Mouse (Mus musculus) liver, postnatal 0 days (tissue): Measurements from ENCODE around the gene Tsku. TPM values are rescaled to one million over a fixed set of nuclear protein-coding genes. Genes with fewer than 3 reads are reported as not detected.
A peak's percentile ranks its signal among the peaks of the same experiment; 100 is the strongest.

Experiments used
- ATAC-seq: fragments of 200-750 bp; cut with Nextera tagmentation; 2 replicates; pipeline ENCODE4 v1.8.0; 2017; ENCODE audit warnings: mild to moderate bottlenecking, moderate library complexity
- DNase-seq: peaks from one replicate; pipeline ENCODE4 v3.0.0-alpha.2; 2016
- H3K27ac ChIP-seq: fragments of 300-500 bp; sonication (generic); 2 replicates; pipeline ENCODE4 v1.5.1; 2014; ENCODE audit warnings: antibody characterized with exemption, moderate library complexity, mild to moderate bottlenecking, low read depth
- H3K27me3 ChIP-seq: fragments of 300-500 bp; sonication (generic); 2 replicates; pipeline ENCODE4 v1.6.1; 2014; ENCODE audit warnings: low read length, control low read depth, mixed read lengths; ENCODE audit not compliant: insufficient read depth
- H3K36me3 ChIP-seq: fragments of 300-500 bp; sonication (generic); replicated peaks from 2 replicates; pipeline ENCODE4 v1.6.1; 2014; ENCODE audit warnings: mild to moderate bottlenecking, control low read depth, low read length, moderate library complexity, mixed read lengths; ENCODE audit not compliant: insufficient read depth
- H3K4me1 ChIP-seq: fragments of 300-500 bp; sonication (generic); 2 replicates; pipeline ENCODE4 v1.6.1; 2014; ENCODE audit warnings: antibody characterized with exemption, mild to moderate bottlenecking, control low read depth; ENCODE audit not compliant: insufficient read depth
- H3K4me2 ChIP-seq: fragments of 300-500 bp; sonication (generic); 2 replicates; pipeline ENCODE4 v1.6.1; 2014; ENCODE audit warnings: low read depth, mild to moderate bottlenecking, low read length, moderate library complexity, mixed read lengths
- H3K4me3 ChIP-seq: fragments of 300-500 bp; sonication (generic); 2 replicates; pipeline ENCODE4 v1.5.1; 2014; ENCODE audit warnings: low read depth, low read length
- H3K9ac ChIP-seq: fragments of 300-500 bp; sonication (generic); replicated peaks from 2 replicates; pipeline ENCODE4 v1.6.1; 2014; ENCODE audit warnings: mild to moderate bottlenecking, moderate library complexity
- H3K9me3 ChIP-seq: fragments of 300-500 bp; sonication (generic); 2 replicates; pipeline ENCODE4 v1.6.1; 2016; ENCODE audit warnings: mild to moderate bottlenecking, control low read depth, low read length, mixed read lengths
- CTCF ChIP-seq: sonication (generic); IDR thresholded peaks from 2 replicates; pipeline ENCODE4 v1.5.1; 2016; ENCODE audit warnings: antibody characterized with exemption, low read depth
- EP300 ChIP-seq: IDR thresholded peaks from 2 replicates; pipeline ENCODE4 v1.6.1; 2016; ENCODE audit warnings: antibody characterized with exemption, low read depth, mild to moderate bottlenecking
- WGBS: fragments of 180-500 bp; shearing (Covaris S2); extraction: QIAGEN DNeasy Blood & Tissue Kit; methylation state at CpG from one replicate; pipeline ENCODE4 v1.1.7; 2014; ENCODE audit not compliant: insufficient replicate concordance; 5-methylcytosine and 5-hydroxymethylcytosine counted together
- polyA plus RNA-seq: library from polyadenylated mRNA; unstranded; fragments of >200 nt; fragmentation: Nextera tagmentation; extraction: Ambion mirVana; gene quantifications from 2 replicates; pipeline ENCODE4 v1.2.1, GENCODE M21; 2015

Tsku gene
- polyA plus RNA-seq, 1 experiment from 2014 or later = 18.9 TPM

GRCm38 (mm10) chr7:98329651-98330374 is 31.3 kb downstream of the Tsku start:
- WGBS = 58% methylated on average over 7 of the region's 7 CpGs
- H3K4me1 ChIP-seq = peaks cover 32% of the 10 kb centered on the region

GRCm38 (mm10) chr7:98328311-98328710 is 32.8 kb downstream of the Tsku start:
- DNase-seq = no peak
- H3K9ac ChIP-seq = no peak overlapping the region
- 53% methylated on average over 2 of the region's 2 CpGs for WGBS
- H3K27ac ChIP-seq = no peak overlapping the region
- H3K36me3 ChIP-seq = no peaks in the 10 kb centered on the region
- H3K4me3 ChIP-seq = no peak overlapping the region
- ATAC-seq = no peak
- H3K4me1 ChIP-seq = peaks cover 34% of the 10 kb centered on the region
- no peak for TF ChIP-seq EP300
- no peak for TF ChIP-seq CTCF
- H3K27me3 ChIP-seq = no peaks in the 10 kb centered on the region
- H3K4me2 ChIP-seq = no peak overlapping the region
- no peaks in the 10 kb centered on the region for H3K9me3 ChIP-seq

More at GRCm38 (mm10) chr7:98329651-98330374, 31.3 kb downstream of the Tsku start:
- DNase-seq (no peak), ATAC-seq (peak; percentile 100)
- peak overlapping the region; percentile 35 for H3K27ac ChIP-seq
- no peaks in the 10 kb centered on the region for H3K27me3 ChIP-seq
- no peaks in the 10 kb centered on the region for H3K36me3 ChIP-seq
- H3K9ac ChIP-seq = 0 out of 2 replicates have a peak overlapping the region, but pooled peaks have one; percentile 0
- no peaks in the 10 kb centered on the region for H3K9me3 ChIP-seq
- peak; percentile 86 for TF ChIP-seq EP300
- no peak for TF ChIP-seq CTCF
- no peak overlapping the region for H3K4me3 ChIP-seq
- peak overlapping the region; percentile 27; the same call in 1 of the 2 replicates for H3K4me2 ChIP-seq

DNA sequence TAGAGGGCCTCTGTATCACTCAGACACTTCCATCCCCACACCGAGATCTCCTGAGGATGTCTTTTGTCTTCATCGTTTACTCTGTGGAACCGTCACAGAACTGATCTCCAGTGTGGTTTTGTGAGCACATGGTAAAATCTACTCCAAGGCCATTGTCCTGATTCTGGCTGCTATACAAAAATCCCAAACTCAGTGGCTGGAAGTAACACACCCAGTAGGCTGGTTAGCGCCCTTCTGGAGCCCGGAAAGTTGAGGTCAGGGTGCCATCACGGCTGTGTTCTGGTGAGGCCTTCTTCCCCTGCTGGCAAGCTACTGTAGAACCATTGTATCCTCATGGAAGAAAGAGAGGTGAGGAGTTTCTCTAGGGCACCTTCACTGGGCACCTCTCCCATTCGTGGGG is 35.1 kb downstream of the Tsku start:
- WGBS = 89% methylated on average over 7 of the region's 7 CpGs

DNA sequence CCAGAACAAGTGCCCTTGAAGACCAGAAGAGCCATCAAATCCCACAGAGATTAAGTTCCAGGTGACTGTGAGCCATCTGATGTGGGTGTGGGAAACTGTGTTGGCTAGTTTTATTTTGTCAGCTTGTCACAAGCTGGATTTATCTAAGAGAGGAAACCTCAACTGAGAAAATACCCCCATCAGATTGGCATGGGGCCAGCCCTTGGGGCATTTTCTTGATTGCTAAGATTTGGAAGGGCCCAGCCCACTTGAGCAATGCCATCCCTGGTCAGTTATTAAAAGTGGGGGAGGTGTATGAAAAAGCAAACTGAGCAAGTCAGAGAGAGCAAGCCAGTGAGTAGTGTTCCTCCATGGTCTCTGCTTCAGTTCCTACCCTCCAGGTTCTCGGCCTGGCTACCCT is 36.9 kb downstream of the Tsku start:
- no peaks in the 10 kb centered on the region for H3K36me3 ChIP-seq
- no peak overlapping the region for H3K4me2 ChIP-seq
- H3K9ac ChIP-seq = no peak overlapping the region
- 55% methylated on average over 1 of the region's 1 CpGs for WGBS
- no peak overlapping the region for H3K27ac ChIP-seq
- TF ChIP-seq EP300 (no peak), CTCF (no peak)
- no peak for DNase-seq
- no peaks in the 10 kb centered on the region for H3K9me3 ChIP-seq
- ATAC-seq = no peak
- peaks cover 23% of the 10 kb centered on the region for H3K4me1 ChIP-seq
- no peak overlapping the region for H3K4me3 ChIP-seq
- H3K27me3 ChIP-seq = no peaks in the 10 kb centered on the region

More for the DNA sequence above, 35.1 kb downstream of the Tsku start:
- Histone ChIP-seq H3K4me3 (no peak overlapping the region), H3K4me1 (peaks cover 37% of the 10 kb centered on the region), H3K27ac (no peak overlapping the region), H3K4me2 (no peak overlapping the region), H3K9me3 (no peaks in the 10 kb centered on the region), H3K36me3 (no peaks in the 10 kb centered on the region), H3K9ac (no peak overlapping the region), H3K27me3 (no peaks in the 10 kb centered on the region)
- ATAC-seq (no peak), DNase-seq (no peak)
- TF ChIP-seq EP300 (no peak), CTCF (no peak)

GRCm38 (mm10) chr7:98323288-98324019 is 37.7 kb downstream of the Tsku start:
- WGBS = 56% methylated on average over 5 of the region's 5 CpGs
- H3K4me1 ChIP-seq = peaks cover 20% of the 10 kb centered on the region
- H3K4me3 ChIP-seq = no peak overlapping the region
- H3K36me3 ChIP-seq = no peaks in the 10 kb centered on the region
- DNase-seq = no peak
- TF ChIP-seq EP300 = peak; percentile 77
- TF ChIP-seq CTCF = no peak
- peak; percentile 65 for ATAC-seq
- H3K9me3 ChIP-seq = no peaks in the 10 kb centered on the region
- H3K27ac ChIP-seq = no peak overlapping the region
- H3K9ac ChIP-seq = no peak overlapping the region
- no peaks in the 10 kb centered on the region for H3K27me3 ChIP-seq
- no peak overlapping the region for H3K4me2 ChIP-seq

- no peak overlapping the region for H3K4me3 ChIP-seq
- no peak overlapping the region for H3K9ac ChIP-seq
- no peak overlapping the region for H3K4me2 ChIP-seq
- H3K36me3 ChIP-seq = no peaks in the 10 kb centered on the region
- 46% methylated on average over 3 of the region's 3 CpGs for WGBS
- DNase-seq = no peak
- H3K27me3 ChIP-seq = no peaks in the 10 kb centered on the region
- H3K27ac ChIP-seq = no peak overlapping the region
- TF ChIP-seq EP300 = no peak
- TF ChIP-seq CTCF = no peak
- ATAC-seq = no peak
- H3K9me3 ChIP-seq = no peaks in the 10 kb centered on the region
- peaks cover 20% of the 10 kb centered on the region for H3K4me1 ChIP-seq
Measured at GRCm38 (mm10) chr7:98322415-98322814, 38.7 kb downstream of the Tsku start.
